Mouse (Mus musculus): ENCODE data around the gene Fam222a. TPM values are rescaled to one million over a fixed set of nuclear protein-coding genes. Genes with fewer than 3 reads are reported as not detected.

Gene Fam222a
- polyA plus RNA-seq, 1 experiment from 2014 or later = 0.83 TPM

DNA sequence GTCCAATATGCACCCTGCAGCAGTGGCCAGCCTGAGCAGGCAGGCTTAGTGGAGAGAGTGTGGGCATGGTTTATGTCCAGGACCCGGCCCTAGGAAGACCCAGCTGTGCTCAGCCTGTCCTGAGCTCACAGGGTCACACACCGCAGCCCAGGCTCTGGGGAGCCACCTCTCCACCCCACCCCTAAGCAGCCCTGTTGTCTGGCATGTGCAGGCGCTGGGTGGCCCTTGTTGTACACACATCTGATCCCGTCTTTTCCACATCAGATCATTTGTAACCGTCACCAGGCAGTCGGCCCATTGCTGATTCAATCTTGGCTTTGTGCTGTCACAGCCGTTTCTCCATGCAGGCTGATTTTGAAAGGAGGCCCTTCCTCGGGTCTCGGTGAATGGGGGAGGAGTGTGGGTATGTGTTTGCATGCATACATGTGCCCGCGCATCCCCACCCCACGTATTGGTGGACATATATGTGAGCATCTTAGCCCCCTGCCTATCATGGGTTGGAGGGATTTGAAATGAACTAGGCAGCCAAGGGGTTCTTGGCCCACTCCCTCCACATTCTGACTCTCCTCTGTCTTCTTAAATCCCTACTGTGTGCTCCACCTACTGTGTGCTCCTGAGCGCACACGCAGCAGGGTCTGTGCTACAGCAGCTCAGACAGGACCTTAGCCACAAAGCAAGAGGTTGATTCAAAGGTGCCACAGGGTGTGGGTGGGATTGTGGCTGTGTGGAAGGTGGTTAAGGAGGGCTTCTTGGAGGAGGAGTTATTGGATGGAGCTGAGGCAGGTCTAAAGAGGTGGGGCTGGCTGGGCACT lies 16.7 kb downstream of the Fam222a start:
- Histone ChIP-seq H3K27me3 (ENCODE audit: control insufficient read depth, insufficient read depth, low read length) (no peaks in the 10 kb centered on the region), H3K4me2 (ENCODE audit: low read depth, low read length) (no peak overlapping the region), H3K27ac (ENCODE audit: low read length) (no peak overlapping the region), H3K4me3 (ENCODE audit: low read length) (no peak overlapping the region), H3K9me3 (replicated peaks; ENCODE audit: control insufficient read depth, low read length) (no peaks in the 10 kb centered on the region), H3K36me3 (ENCODE audit: control insufficient read depth, insufficient read depth) (no peaks in the 10 kb centered on the region), H3K4me1 (ENCODE audit: control insufficient read depth, insufficient read depth, low read length) (no peaks in the 10 kb centered on the region), H3K9ac (ENCODE audit: low read length) (no peak overlapping the region)
- 71% methylated on average over 14 of the region's 14 CpGs for WGBS
- ATAC-seq (replicated peaks; ENCODE audit: extremely low read depth, insufficient read depth, low FRiP score) = no peak

DNA sequence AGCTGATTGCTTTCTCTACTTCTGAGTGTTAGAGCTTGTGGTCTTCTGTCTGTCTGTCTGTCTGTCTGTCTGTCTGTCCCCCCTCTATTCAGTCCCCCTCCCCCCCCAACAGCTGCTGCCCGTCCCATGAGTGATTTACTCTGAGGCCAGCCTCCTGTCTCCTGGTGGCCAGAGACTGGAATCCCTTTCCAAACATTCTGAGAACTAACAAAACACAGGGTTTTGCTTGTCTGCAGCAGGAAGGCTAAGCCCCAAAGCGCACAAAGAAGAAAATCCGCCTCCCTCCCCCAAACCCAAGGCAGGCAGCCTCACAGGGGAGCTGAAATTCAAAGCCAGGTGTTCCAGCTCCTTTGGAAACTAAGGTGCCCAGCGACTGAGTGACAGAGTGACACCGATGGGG lies 17.9 kb downstream of the Fam222a start:
- Histone ChIP-seq H3K4me2 (ENCODE audit: low read depth, low read length) (no peak overlapping the region), H3K36me3 (ENCODE audit: control insufficient read depth, insufficient read depth) (no peaks in the 10 kb centered on the region), H3K9me3 (replicated peaks; ENCODE audit: control insufficient read depth, low read length) (no peaks in the 10 kb centered on the region), H3K9ac (ENCODE audit: low read length) (no peak overlapping the region), H3K4me1 (ENCODE audit: control insufficient read depth, insufficient read depth, low read length) (no peaks in the 10 kb centered on the region), H3K4me3 (ENCODE audit: low read length) (no peak overlapping the region), H3K27ac (ENCODE audit: low read length) (no peak overlapping the region), H3K27me3 (ENCODE audit: control insufficient read depth, insufficient read depth, low read length) (no peaks in the 10 kb centered on the region)
- ATAC-seq (replicated peaks; ENCODE audit: extremely low read depth, insufficient read depth, low FRiP score) = no peak
- 21% methylated on average over 5 of the region's 5 CpGs for WGBS

DNA sequence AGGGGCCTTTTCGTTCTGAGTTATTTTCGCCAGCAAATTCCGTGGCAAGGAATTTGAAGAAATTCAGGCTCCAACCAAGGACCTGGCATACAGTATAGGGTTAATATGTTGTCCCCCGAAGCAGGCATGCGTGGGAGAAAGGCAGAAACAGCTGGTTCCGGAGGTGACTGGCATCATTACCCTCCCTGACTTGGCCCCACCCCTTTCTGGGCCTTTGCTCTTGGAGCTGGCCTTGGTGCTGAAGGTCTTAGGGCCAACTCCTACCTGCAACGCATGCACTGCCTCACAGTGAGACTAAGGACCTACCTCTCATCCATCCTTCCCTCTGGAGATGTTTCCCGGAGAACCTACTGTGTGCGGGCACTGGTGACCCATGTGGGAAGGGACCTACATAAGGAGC lies 20.1 kb downstream of the Fam222a start:
- Histone ChIP-seq H3K4me3 (ENCODE audit: low read length) (no peak overlapping the region), H3K9me3 (replicated peaks; ENCODE audit: control insufficient read depth, low read length) (no peaks in the 10 kb centered on the region), H3K9ac (ENCODE audit: low read length) (no peak overlapping the region), H3K27me3 (ENCODE audit: control insufficient read depth, insufficient read depth, low read length) (no peaks in the 10 kb centered on the region), H3K4me2 (ENCODE audit: low read depth, low read length) (no peak overlapping the region), H3K4me1 (ENCODE audit: control insufficient read depth, insufficient read depth, low read length) (peaks cover 5% of the 10 kb centered on the region), H3K36me3 (ENCODE audit: control insufficient read depth, insufficient read depth) (no peaks in the 10 kb centered on the region), H3K27ac (ENCODE audit: low read length) (no peak overlapping the region)
- 29% methylated on average over 9 of the region's 9 CpGs for WGBS
- no peak for ATAC-seq (replicated peaks; ENCODE audit: extremely low read depth, insufficient read depth, low FRiP score)

DNA sequence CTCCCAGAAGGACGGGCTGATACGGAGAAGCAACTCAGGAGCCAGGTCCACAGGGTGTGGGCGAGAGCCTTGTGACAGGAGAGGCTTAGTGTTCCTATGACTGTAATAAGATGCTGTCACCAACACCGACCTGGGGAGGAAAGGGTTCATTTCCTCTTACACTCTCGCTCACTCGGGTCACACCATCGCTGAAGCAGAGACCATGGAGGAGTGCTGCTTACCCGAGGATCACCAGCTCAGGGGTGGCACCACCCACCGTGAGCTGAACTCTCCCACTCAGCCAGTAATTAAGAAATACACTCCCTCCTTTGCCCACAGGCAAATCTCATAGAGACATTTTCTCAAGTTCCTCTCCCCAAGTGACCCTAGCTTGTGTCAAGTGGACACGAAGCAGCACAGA lies 20.6 kb downstream of the Fam222a start:
- H3K27me3 ChIP-seq (ENCODE audit: control insufficient read depth, insufficient read depth, low read length) = no peaks in the 10 kb centered on the region
- no peak for ATAC-seq (replicated peaks; ENCODE audit: extremely low read depth, insufficient read depth, low FRiP score)
- H3K4me3 ChIP-seq (ENCODE audit: low read length) = no peak overlapping the region
- no peak overlapping the region for H3K9ac ChIP-seq (ENCODE audit: low read length)
- H3K36me3 ChIP-seq (ENCODE audit: control insufficient read depth, insufficient read depth) = no peaks in the 10 kb centered on the region
- H3K27ac ChIP-seq (ENCODE audit: low read length) = no peak overlapping the region
- H3K4me2 ChIP-seq (ENCODE audit: low read depth, low read length) = no peak overlapping the region
- 40% methylated on average over 10 of the region's 10 CpGs for WGBS
- peaks cover 9% of the 10 kb centered on the region for H3K4me1 ChIP-seq (ENCODE audit: control insufficient read depth, insufficient read depth, low read length)
- H3K9me3 ChIP-seq (replicated peaks; ENCODE audit: control insufficient read depth, low read length) = no peaks in the 10 kb centered on the region

DNA sequence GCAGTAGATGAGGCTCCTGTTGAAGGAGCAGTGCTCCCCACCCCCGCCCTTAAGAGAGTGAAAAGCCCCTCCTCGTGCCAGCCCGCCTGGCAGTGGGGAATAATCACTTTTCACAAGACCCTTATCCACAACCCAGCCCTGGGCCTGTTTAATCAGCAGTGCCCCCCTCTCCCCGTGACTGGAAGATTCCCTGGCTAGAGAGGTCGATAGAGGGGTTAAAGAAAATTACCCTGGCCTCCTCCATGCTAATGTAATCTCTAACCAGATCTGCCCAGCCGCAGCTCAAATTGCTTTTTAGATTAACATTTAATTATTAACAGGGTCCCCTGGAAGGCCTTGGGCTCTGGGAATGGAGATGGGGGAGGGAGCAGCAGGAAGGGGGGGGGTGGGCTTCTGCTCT lies 21.2 kb downstream of the Fam222a start:
- ATAC-seq (replicated peaks; ENCODE audit: extremely low read depth, insufficient read depth, low FRiP score) = no peak

DNA sequence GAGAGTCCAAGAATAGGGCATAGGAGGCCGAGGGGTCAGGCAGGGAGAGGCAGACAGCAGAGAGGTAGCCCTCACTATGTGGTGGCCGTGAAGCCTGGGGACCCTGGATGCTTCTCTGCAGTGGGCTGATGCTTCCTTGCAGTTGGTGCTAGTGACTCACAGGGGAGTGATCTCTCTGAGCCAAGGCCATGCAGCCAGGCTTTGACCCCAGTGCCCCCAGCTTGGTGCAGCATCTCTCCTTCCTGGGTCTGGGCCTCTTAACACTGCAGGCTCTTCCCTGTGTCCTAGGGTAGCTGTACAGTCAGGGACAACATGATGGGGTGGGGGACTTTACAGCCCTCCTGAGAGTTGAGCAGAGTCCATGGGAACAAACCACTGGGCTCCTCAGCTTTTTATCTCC lies 21.6 kb downstream of the Fam222a start:
- no peaks in the 10 kb centered on the region for H3K36me3 ChIP-seq (ENCODE audit: control insufficient read depth, insufficient read depth)
- H3K27me3 ChIP-seq (ENCODE audit: control insufficient read depth, insufficient read depth, low read length) = no peaks in the 10 kb centered on the region
- no peak overlapping the region for H3K4me2 ChIP-seq (ENCODE audit: low read depth, low read length)
- peaks cover 18% of the 10 kb centered on the region for H3K4me1 ChIP-seq (ENCODE audit: control insufficient read depth, insufficient read depth, low read length)
- no peak overlapping the region for H3K4me3 ChIP-seq (ENCODE audit: low read length)
- 71% methylated on average over 2 of the region's 2 CpGs for WGBS
- ATAC-seq (replicated peaks; ENCODE audit: extremely low read depth, insufficient read depth, low FRiP score) = no peak
- no peak overlapping the region for H3K27ac ChIP-seq (ENCODE audit: low read length)
- H3K9me3 ChIP-seq (replicated peaks; ENCODE audit: control insufficient read depth, low read length) = no peaks in the 10 kb centered on the region
- H3K9ac ChIP-seq (ENCODE audit: low read length) = no peak overlapping the region

More for the DNA sequence above, 21.2 kb downstream of the Fam222a start:
- H3K4me3 ChIP-seq (ENCODE audit: low read length) = no peak overlapping the region
- no peaks in the 10 kb centered on the region for H3K36me3 ChIP-seq (ENCODE audit: control insufficient read depth, insufficient read depth)
- H3K27me3 ChIP-seq (ENCODE audit: control insufficient read depth, insufficient read depth, low read length) = no peaks in the 10 kb centered on the region
- peaks cover 14% of the 10 kb centered on the region for H3K4me1 ChIP-seq (ENCODE audit: control insufficient read depth, insufficient read depth, low read length)
- WGBS = 65% methylated on average over 6 of the region's 6 CpGs
- H3K9ac ChIP-seq (ENCODE audit: low read length) = no peak overlapping the region
- H3K27ac ChIP-seq (ENCODE audit: low read length) = no peak overlapping the region
- H3K4me2 ChIP-seq (ENCODE audit: low read depth, low read length) = no peak overlapping the region
- H3K9me3 ChIP-seq (replicated peaks; ENCODE audit: control insufficient read depth, low read length) = no peaks in the 10 kb centered on the region

DNA sequence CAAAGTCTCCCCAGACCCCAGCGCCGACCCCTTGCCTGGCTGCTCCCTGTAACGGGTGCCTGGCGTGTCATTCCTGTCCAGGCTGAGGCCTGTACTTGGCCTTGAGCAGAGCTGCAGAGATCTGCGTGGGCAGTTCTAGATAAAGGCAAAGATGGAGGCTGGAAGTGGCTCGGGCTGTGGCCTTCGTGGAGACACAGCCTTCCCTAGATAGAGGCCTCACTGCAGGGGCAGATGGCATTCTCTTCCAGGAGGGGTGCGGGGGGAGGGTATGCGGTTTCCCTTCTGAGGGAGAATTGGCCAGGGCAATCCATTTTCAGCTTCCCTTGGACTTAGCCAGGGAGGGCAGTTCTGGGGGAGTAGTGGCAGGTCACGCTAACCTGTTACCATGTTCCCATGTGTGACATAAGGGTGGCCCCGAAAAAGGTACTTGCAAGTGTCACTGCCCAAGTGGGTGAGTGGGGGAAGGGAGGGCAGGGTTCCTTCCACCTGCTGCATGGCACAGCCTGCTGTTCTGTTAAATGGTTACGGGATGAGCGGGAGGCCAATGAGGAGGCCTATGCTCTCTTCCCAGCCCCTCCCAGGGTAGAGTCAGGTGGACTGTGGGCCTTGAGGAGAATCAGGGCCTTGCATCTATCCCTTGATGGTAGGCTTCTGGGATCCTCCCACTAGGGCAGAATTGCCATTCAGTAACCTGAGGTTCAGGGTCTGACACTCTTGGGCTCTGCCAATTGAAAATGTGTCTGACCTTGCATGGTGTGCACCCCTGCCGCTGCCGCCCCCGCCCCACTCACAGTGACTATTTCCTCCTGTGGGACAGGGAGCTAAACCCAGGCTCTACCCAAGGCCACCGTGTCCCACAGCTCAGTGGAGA lies 22.5 kb downstream of the Fam222a start:
- Histone ChIP-seq H3K4me2 (ENCODE audit: low read depth, low read length) (no peak overlapping the region), H3K9me3 (replicated peaks; ENCODE audit: control insufficient read depth, low read length) (no peaks in the 10 kb centered on the region), H3K4me3 (ENCODE audit: low read length) (no peak overlapping the region), H3K36me3 (ENCODE audit: control insufficient read depth, insufficient read depth) (no peaks in the 10 kb centered on the region), H3K27me3 (ENCODE audit: control insufficient read depth, insufficient read depth, low read length) (no peaks in the 10 kb centered on the region), H3K4me1 (ENCODE audit: control insufficient read depth, insufficient read depth, low read length) (peaks cover 26% of the 10 kb centered on the region), H3K27ac (ENCODE audit: low read length) (no peak overlapping the region), H3K9ac (ENCODE audit: low read length) (no peak overlapping the region)
- no peak for ATAC-seq (replicated peaks; ENCODE audit: extremely low read depth, insufficient read depth, low FRiP score)
- WGBS = 63% methylated on average over 17 of the region's 17 CpGs

DNA sequence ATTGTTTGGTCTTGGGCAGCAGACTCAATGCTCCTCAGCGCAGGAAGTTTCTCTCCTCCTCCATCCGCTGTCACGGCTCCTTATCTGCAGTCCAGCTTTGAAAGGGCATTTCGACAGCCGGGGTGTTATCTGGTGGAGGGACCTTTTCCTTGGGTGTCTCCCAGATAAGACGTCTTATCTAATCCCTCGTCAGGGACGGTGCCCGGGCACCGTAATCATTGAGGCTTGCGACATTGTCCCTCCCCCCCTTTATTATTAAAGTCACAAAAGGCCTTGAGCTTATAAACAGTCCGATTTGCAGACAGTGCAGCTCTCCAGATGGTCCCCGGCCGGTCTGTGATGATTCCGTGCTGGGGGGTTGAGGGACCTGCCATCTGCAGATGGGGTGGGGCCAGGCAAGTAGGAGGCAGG lies 23.3 kb downstream of the Fam222a start:
- no peaks in the 10 kb centered on the region for H3K27me3 ChIP-seq (ENCODE audit: control insufficient read depth, insufficient read depth, low read length)
- no peaks in the 10 kb centered on the region for H3K9me3 ChIP-seq (replicated peaks; ENCODE audit: control insufficient read depth, low read length)
- no peak overlapping the region for H3K27ac ChIP-seq (ENCODE audit: low read length)
- no peaks in the 10 kb centered on the region for H3K36me3 ChIP-seq (ENCODE audit: control insufficient read depth, insufficient read depth)
- H3K4me2 ChIP-seq (ENCODE audit: low read depth, low read length) = no peak overlapping the region
- no peak for ATAC-seq (replicated peaks; ENCODE audit: extremely low read depth, insufficient read depth, low FRiP score)
- peaks cover 26% of the 10 kb centered on the region for H3K4me1 ChIP-seq (ENCODE audit: control insufficient read depth, insufficient read depth, low read length)
- H3K9ac ChIP-seq (ENCODE audit: low read length) = no peak overlapping the region
- no peak overlapping the region for H3K4me3 ChIP-seq (ENCODE audit: low read length)
- WGBS = 10% methylated on average over 15 of the region's 15 CpGs

Data from heart, embryonic 16.5 days (tissue).